Mouse (Mus musculus): ENCODE data around the gene Esrrb. TPM values are rescaled to one million over a fixed set of nuclear protein-coding genes. Genes with fewer than 3 reads are reported as not detected.
A peak's percentile ranks its signal among the peaks of the same experiment; 100 is the strongest.

The Esrrb gene
- polyA plus RNA-seq, 1 experiment from 2014 or later, result 0.13 TPM

DNA sequence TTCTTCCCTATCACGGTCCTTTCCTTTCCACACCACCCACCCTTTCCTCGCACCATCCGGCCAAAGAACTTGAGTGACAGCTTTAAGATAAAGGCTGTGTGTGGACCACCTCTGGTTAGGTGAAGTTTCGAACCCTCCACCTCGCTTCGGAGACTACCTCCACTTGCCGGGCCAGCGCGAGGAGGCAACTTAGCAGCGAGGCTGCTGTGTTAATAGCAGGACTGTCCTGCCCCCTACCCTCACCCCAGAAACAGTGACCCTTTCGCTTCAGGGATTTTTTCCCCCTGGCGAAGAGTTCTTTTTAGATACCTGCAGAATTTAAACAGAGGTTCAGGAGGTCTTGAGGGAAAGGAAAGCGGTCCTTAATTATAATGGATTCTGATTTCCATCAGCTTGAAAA, 62.2 kb downstream of the Esrrb start:
- no peak overlapping the region for H3K9ac ChIP-seq (ENCODE audit: low read length)
- ATAC-seq (replicated peaks; ENCODE audit: low FRiP score) (no peak), DNase-seq (ENCODE audit: low spot score) (no peak)
- no peak overlapping the region for H3K27ac ChIP-seq (ENCODE audit: low read depth, low read length)
- peaks cover 4% of the 10 kb centered on the region; the same call in 1 of the 2 replicates for H3K4me1 ChIP-seq (replicated peaks; ENCODE audit: control insufficient read depth, insufficient read depth, low read length)
- H3K9me3 ChIP-seq (ENCODE audit: control insufficient read depth, low read length), result no peaks in the 10 kb centered on the region
- peaks cover 52% of the 10 kb centered on the region for H3K27me3 ChIP-seq (ENCODE audit: control insufficient read depth, insufficient read depth, low read length)
- no peak overlapping the region for H3K4me3 ChIP-seq (ENCODE audit: low read depth, low read length)
- WGBS, result 6% methylated on average over 13 of the region's 13 CpGs
- H3K36me3 ChIP-seq (ENCODE audit: control insufficient read depth, insufficient read depth, low read length), result no peaks in the 10 kb centered on the region
- no peak overlapping the region for H3K4me2 ChIP-seq (ENCODE audit: low read depth, low read length, severe bottlenecking)

- Histone ChIP-seq H3K4me2 (ENCODE audit: low read depth, low read length, severe bottlenecking) (no peak overlapping the region), H3K9ac (ENCODE audit: low read length) (no peak overlapping the region), H3K27ac (ENCODE audit: low read depth, low read length) (no peak overlapping the region), H3K4me1 (replicated peaks; ENCODE audit: control insufficient read depth, insufficient read depth, low read length) (no peaks in the 10 kb centered on the region), H3K36me3 (ENCODE audit: control insufficient read depth, insufficient read depth, low read length) (no peaks in the 10 kb centered on the region), H3K4me3 (ENCODE audit: low read depth, low read length) (no peak overlapping the region), H3K9me3 (ENCODE audit: control insufficient read depth, low read length) (no peaks in the 10 kb centered on the region), H3K27me3 (ENCODE audit: control insufficient read depth, insufficient read depth, low read length) (peaks cover 22% of the 10 kb centered on the region)
- WGBS, result 68% methylated on average over 2 of the region's 2 CpGs
- no peak for DNase-seq (ENCODE audit: low spot score)
- no peak for ATAC-seq (replicated peaks; ENCODE audit: low FRiP score)
These were observed 66.7 kb downstream of the Esrrb start for GRCm38 (mm10) chr12:86427585-86427984.

- no peak for DNase-seq (ENCODE audit: low spot score)
- 0 out of 2 replicates have a peak, but pooled peaks cover 2% of the 10 kb centered on the region for H3K4me1 ChIP-seq (replicated peaks; ENCODE audit: control insufficient read depth, insufficient read depth, low read length)
- no peak overlapping the region for H3K27ac ChIP-seq (ENCODE audit: low read depth, low read length)
- no peaks in the 10 kb centered on the region for H3K9me3 ChIP-seq (ENCODE audit: control insufficient read depth, low read length)
- H3K4me3 ChIP-seq (ENCODE audit: low read depth, low read length), result no peak overlapping the region
- no peaks in the 10 kb centered on the region for H3K27me3 ChIP-seq (ENCODE audit: control insufficient read depth, insufficient read depth, low read length)
- 32% methylated on average over 5 of the region's 5 CpGs for WGBS
- H3K9ac ChIP-seq (ENCODE audit: low read length), result no peak overlapping the region
- no peak for ATAC-seq (replicated peaks; ENCODE audit: low FRiP score)
- no peaks in the 10 kb centered on the region for H3K36me3 ChIP-seq (ENCODE audit: control insufficient read depth, insufficient read depth, low read length)
- H3K4me2 ChIP-seq (ENCODE audit: low read depth, low read length, severe bottlenecking), result no peak overlapping the region
These were observed 70.8 kb downstream of the Esrrb start for GRCm38 (mm10) chr12:86431671-86432070.

DNA sequence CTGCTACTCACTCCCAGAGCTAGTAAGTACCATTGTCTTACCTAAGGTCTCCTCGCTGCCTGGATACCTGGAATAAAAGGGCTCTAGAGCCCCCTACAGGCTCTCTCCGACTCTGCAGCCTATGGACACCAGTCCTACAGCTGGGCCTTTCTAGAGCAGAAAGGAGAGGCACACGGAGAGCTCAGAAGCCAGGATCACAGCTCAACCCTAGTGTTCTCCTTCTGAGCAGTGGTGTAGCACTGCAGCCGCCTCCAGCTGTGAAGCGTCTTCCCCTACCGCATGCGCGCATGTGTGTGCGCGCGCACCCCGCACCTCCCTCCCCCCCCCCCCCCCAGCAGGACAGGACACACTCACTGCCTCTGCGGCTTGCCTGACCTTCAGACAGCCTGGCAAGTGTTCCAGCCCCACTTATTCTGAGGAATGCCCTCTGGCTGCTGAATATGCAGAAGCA, 72.5 kb downstream of the Esrrb start:
- 4% methylated on average over 13 of the region's 13 CpGs for WGBS
- 0 out of 2 replicates have a peak, but pooled peaks cover 2% of the 10 kb centered on the region for H3K4me1 ChIP-seq (replicated peaks; ENCODE audit: control insufficient read depth, insufficient read depth, low read length)
- peak overlapping the region; percentile 35 for H3K4me2 ChIP-seq (ENCODE audit: low read depth, low read length, severe bottlenecking)
- peak overlapping the region; percentile 43 for H3K9ac ChIP-seq (ENCODE audit: low read length)
- no peak overlapping the region for H3K27ac ChIP-seq (ENCODE audit: low read depth, low read length)
- no peaks in the 10 kb centered on the region for H3K9me3 ChIP-seq (ENCODE audit: control insufficient read depth, low read length)
- no peaks in the 10 kb centered on the region for H3K36me3 ChIP-seq (ENCODE audit: control insufficient read depth, insufficient read depth, low read length)
- peak overlapping the region; percentile 9; the same call in 1 of the 2 replicates for H3K4me3 ChIP-seq (ENCODE audit: low read depth, low read length)
- no peaks in the 10 kb centered on the region for H3K27me3 ChIP-seq (ENCODE audit: control insufficient read depth, insufficient read depth, low read length)
- ATAC-seq (replicated peaks; ENCODE audit: low FRiP score) (peak; percentile 79), DNase-seq (ENCODE audit: low spot score) (peak; percentile 86)

- H3K36me3 ChIP-seq (ENCODE audit: control insufficient read depth, insufficient read depth, low read length), result no peaks in the 10 kb centered on the region
- no peak overlapping the region for H3K4me2 ChIP-seq (ENCODE audit: low read depth, low read length, severe bottlenecking)
- DNase-seq (ENCODE audit: low spot score), result no peak
- no peak overlapping the region for H3K9ac ChIP-seq (ENCODE audit: low read length)
- H3K9me3 ChIP-seq (ENCODE audit: control insufficient read depth, low read length), result no peaks in the 10 kb centered on the region
- no peaks in the 10 kb centered on the region for H3K27me3 ChIP-seq (ENCODE audit: control insufficient read depth, insufficient read depth, low read length)
- WGBS, result 91% methylated on average over 13 of the region's 13 CpGs
- H3K4me1 ChIP-seq (replicated peaks; ENCODE audit: control insufficient read depth, insufficient read depth, low read length), result 0 out of 2 replicates have a peak, but pooled peaks cover 2% of the 10 kb centered on the region
- H3K4me3 ChIP-seq (ENCODE audit: low read depth, low read length), result no peak overlapping the region
- no peak overlapping the region for H3K27ac ChIP-seq (ENCODE audit: low read depth, low read length)
- ATAC-seq (replicated peaks; ENCODE audit: low FRiP score), result no peak
These were observed 74.7 kb downstream of the Esrrb start for GRCm38 (mm10) chr12:86435651-86436050.

DNA sequence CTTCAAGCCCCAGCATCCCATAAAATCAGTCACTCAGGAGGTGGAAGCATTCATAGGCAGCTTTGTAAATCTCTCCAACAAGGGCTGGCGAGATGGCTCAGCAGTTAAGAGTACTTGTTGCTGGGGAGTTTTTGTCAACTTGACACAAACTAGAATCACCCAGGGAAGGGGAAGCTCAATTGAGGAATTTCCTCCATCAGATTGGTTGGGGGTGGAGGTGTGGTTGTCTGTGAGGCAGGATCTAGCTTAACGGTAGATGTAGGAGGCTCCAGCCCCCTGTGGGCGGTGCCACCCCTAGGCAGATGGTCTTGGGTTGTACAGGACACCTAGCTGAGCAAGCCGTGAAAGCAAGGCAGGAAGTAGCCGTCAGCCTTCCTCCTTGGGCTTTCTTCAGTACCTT, 89.9 kb downstream of the Esrrb start:
- H3K27ac ChIP-seq (ENCODE audit: low read depth, low read length), result no peak overlapping the region
- ATAC-seq (replicated peaks; ENCODE audit: low FRiP score), result no peak
- WGBS, result 86% methylated on average over 5 of the region's 5 CpGs
- H3K4me3 ChIP-seq (ENCODE audit: low read depth, low read length), result no peak overlapping the region
- H3K4me1 ChIP-seq (replicated peaks; ENCODE audit: control insufficient read depth, insufficient read depth, low read length), result no peaks in the 10 kb centered on the region
- no peak overlapping the region for H3K4me2 ChIP-seq (ENCODE audit: low read depth, low read length, severe bottlenecking)
- no peak for DNase-seq (ENCODE audit: low spot score)
- H3K9ac ChIP-seq (ENCODE audit: low read length), result no peak overlapping the region
- H3K9me3 ChIP-seq (ENCODE audit: control insufficient read depth, low read length), result no peaks in the 10 kb centered on the region
- H3K36me3 ChIP-seq (ENCODE audit: control insufficient read depth, insufficient read depth, low read length), result no peaks in the 10 kb centered on the region
- H3K27me3 ChIP-seq (ENCODE audit: control insufficient read depth, insufficient read depth, low read length), result no peaks in the 10 kb centered on the region

DNA sequence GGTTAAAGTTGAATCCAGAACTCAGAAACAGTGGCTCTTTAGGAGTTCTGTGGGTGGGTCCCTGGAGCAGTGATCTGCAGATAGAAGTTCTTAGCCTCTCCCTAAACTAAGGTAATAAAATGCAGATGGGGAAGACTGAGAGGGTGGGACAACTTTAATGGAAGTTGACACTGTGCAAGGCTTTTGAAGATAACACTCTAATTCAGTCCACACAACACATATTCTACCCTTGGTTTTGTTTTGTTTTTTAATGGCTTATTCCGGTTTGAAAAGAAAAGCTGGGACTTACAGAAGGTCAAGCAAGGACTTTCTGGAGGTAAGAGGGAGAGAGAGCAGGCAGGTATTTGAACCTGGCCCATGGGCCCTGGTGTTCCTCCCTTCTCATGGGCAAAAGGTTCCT, 94.1 kb downstream of the Esrrb start:
- no peaks in the 10 kb centered on the region for H3K27me3 ChIP-seq (ENCODE audit: control insufficient read depth, insufficient read depth, low read length)
- H3K9ac ChIP-seq (ENCODE audit: low read length), result no peak overlapping the region
- no peaks in the 10 kb centered on the region; the same call in 1 of the 2 replicates for H3K9me3 ChIP-seq (ENCODE audit: control insufficient read depth, low read length)
- no peak overlapping the region for H3K27ac ChIP-seq (ENCODE audit: low read depth, low read length)
- no peaks in the 10 kb centered on the region for H3K36me3 ChIP-seq (ENCODE audit: control insufficient read depth, insufficient read depth, low read length)
- no peak overlapping the region for H3K4me3 ChIP-seq (ENCODE audit: low read depth, low read length)
- 75% methylated on average over 1 of the region's 1 CpGs for WGBS
- no peaks in the 10 kb centered on the region for H3K4me1 ChIP-seq (replicated peaks; ENCODE audit: control insufficient read depth, insufficient read depth, low read length)
- ATAC-seq (replicated peaks; ENCODE audit: low FRiP score) (no peak), DNase-seq (ENCODE audit: low spot score) (no peak)
- no peak overlapping the region for H3K4me2 ChIP-seq (ENCODE audit: low read depth, low read length, severe bottlenecking)

- DNase-seq (ENCODE audit: low spot score) (no peak), ATAC-seq (replicated peaks; ENCODE audit: low FRiP score) (no peak)
- Histone ChIP-seq H3K4me3 (ENCODE audit: low read depth, low read length) (no peak overlapping the region), H3K36me3 (ENCODE audit: control insufficient read depth, insufficient read depth, low read length) (no peaks in the 10 kb centered on the region), H3K27me3 (ENCODE audit: control insufficient read depth, insufficient read depth, low read length) (no peaks in the 10 kb centered on the region), H3K9me3 (ENCODE audit: control insufficient read depth, low read length) (no peaks in the 10 kb centered on the region; the same call in 1 of the 2 replicates), H3K4me2 (ENCODE audit: low read depth, low read length, severe bottlenecking) (no peak overlapping the region), H3K9ac (ENCODE audit: low read length) (no peak overlapping the region), H3K27ac (ENCODE audit: low read depth, low read length) (no peak overlapping the region), H3K4me1 (replicated peaks; ENCODE audit: control insufficient read depth, insufficient read depth, low read length) (no peaks in the 10 kb centered on the region)
- WGBS, result 59% methylated on average over 9 of the region's 9 CpGs
These were observed 102.0 kb downstream of the Esrrb start for GRCm38 (mm10) chr12:86462742-86463470.

GRCm38 (mm10) chr12:86464385-86464784, 103.5 kb downstream of the Esrrb start:
- WGBS, result 85% methylated on average over 1 of the region's 1 CpGs
- no peaks in the 10 kb centered on the region; the same call in 1 of the 2 replicates for H3K9me3 ChIP-seq (ENCODE audit: control insufficient read depth, low read length)
- no peak overlapping the region for H3K4me2 ChIP-seq (ENCODE audit: low read depth, low read length, severe bottlenecking)
- no peak overlapping the region for H3K9ac ChIP-seq (ENCODE audit: low read length)
- no peaks in the 10 kb centered on the region for H3K4me1 ChIP-seq (replicated peaks; ENCODE audit: control insufficient read depth, insufficient read depth, low read length)
- H3K27me3 ChIP-seq (ENCODE audit: control insufficient read depth, insufficient read depth, low read length), result no peaks in the 10 kb centered on the region
- no peak for DNase-seq (ENCODE audit: low spot score)
- no peak overlapping the region for H3K4me3 ChIP-seq (ENCODE audit: low read depth, low read length)
- no peaks in the 10 kb centered on the region for H3K36me3 ChIP-seq (ENCODE audit: control insufficient read depth, insufficient read depth, low read length)
- no peak for ATAC-seq (replicated peaks; ENCODE audit: low FRiP score)
- H3K27ac ChIP-seq (ENCODE audit: low read depth, low read length), result no peak overlapping the region
